Mouse (Mus musculus): ENCODE data around the gene LTO1. TPM values are rescaled to one million over a fixed set of nuclear protein-coding genes. Genes with fewer than 3 reads are reported as not detected.
A peak's percentile ranks its signal among the peaks of the same experiment; 100 is the strongest.

The LTO1 gene
- total and polyA plus RNA-seq, 2 experiments from 2014 or later = 5.5 to 13.6 TPM

- no peak overlapping the region for H3K9ac ChIP-seq (replicated peaks; ENCODE audit: low read depth, low read length)
- TF ChIP-seq EP300 (IDR thresholded peaks at IDR 0.05; ENCODE audit: low read depth) (no peak), CTCF (IDR thresholded peaks at IDR 0.05; ENCODE audit: low read depth) (no peak)
- no peak overlapping the region for H3K4me3 ChIP-seq (ENCODE audit: low read depth, low read length)
- H3K4me2 ChIP-seq (ENCODE audit: low read depth, low read length) = no peak overlapping the region
- ATAC-seq (ENCODE audit: insufficient read depth, low read depth) = no peak
- H3K27me3 ChIP-seq (ENCODE audit: control insufficient read depth, insufficient read depth, low read length) = peaks cover 43% of the 10 kb centered on the region
- DNase-seq (ENCODE audit: low spot score) = no peak
- 80% methylated on average over 2 of the region's 2 CpGs for whole genome bisulfite sequencing
- no peak overlapping the region for H3K27ac ChIP-seq (ENCODE audit: low read depth)
- no peaks in the 10 kb centered on the region for H3K9me3 ChIP-seq (replicated peaks; ENCODE audit: control insufficient read depth, low read length)
- peaks cover 10% of the 10 kb centered on the region for H3K4me1 ChIP-seq (ENCODE audit: control insufficient read depth, insufficient read depth)
- no peaks in the 10 kb centered on the region for H3K36me3 ChIP-seq (replicated peaks; ENCODE audit: control insufficient read depth, insufficient read depth, low read length)
These were observed 23.0 kb upstream of the LTO1 start for GRCm38 (mm10) chr7:144891863-144892262.

GRCm38 (mm10) chr7:144892322-144892721, 22.6 kb upstream of the LTO1 start:
- no peak overlapping the region for H3K4me2 ChIP-seq (ENCODE audit: low read depth, low read length)
- TF ChIP-seq EP300 (IDR thresholded peaks at IDR 0.05; ENCODE audit: low read depth) = no peak
- no peak for TF ChIP-seq CTCF (IDR thresholded peaks at IDR 0.05; ENCODE audit: low read depth)
- no peak overlapping the region for H3K9ac ChIP-seq (replicated peaks; ENCODE audit: low read depth, low read length)
- no peaks in the 10 kb centered on the region for H3K36me3 ChIP-seq (replicated peaks; ENCODE audit: control insufficient read depth, insufficient read depth, low read length)
- H3K27ac ChIP-seq (ENCODE audit: low read depth) = no peak overlapping the region
- ATAC-seq (ENCODE audit: insufficient read depth, low read depth) = no peak
- H3K27me3 ChIP-seq (ENCODE audit: control insufficient read depth, insufficient read depth, low read length) = peaks cover 48% of the 10 kb centered on the region
- H3K4me1 ChIP-seq (ENCODE audit: control insufficient read depth, insufficient read depth) = peaks cover 10% of the 10 kb centered on the region
- no peaks in the 10 kb centered on the region for H3K9me3 ChIP-seq (replicated peaks; ENCODE audit: control insufficient read depth, low read length)
- no peak for DNase-seq (ENCODE audit: low spot score)
- no peak overlapping the region for H3K4me3 ChIP-seq (ENCODE audit: low read depth, low read length)
- WGBS = 47% methylated on average over 6 of the region's 6 CpGs

- Histone ChIP-seq H3K4me3 (ENCODE audit: low read depth, low read length) (no peak overlapping the region), H3K27ac (ENCODE audit: low read depth) (no peak overlapping the region), H3K27me3 (ENCODE audit: control insufficient read depth, insufficient read depth, low read length) (peaks cover 55% of the 10 kb centered on the region), H3K36me3 (replicated peaks; ENCODE audit: control insufficient read depth, insufficient read depth, low read length) (no peaks in the 10 kb centered on the region), H3K4me2 (ENCODE audit: low read depth, low read length) (no peak overlapping the region), H3K4me1 (ENCODE audit: control insufficient read depth, insufficient read depth) (peaks cover 10% of the 10 kb centered on the region), H3K9me3 (replicated peaks; ENCODE audit: control insufficient read depth, low read length) (no peaks in the 10 kb centered on the region), H3K9ac (replicated peaks; ENCODE audit: low read depth, low read length) (no peak overlapping the region)
- DNase-seq (ENCODE audit: low spot score) = no peak
- peak; percentile 47 for TF ChIP-seq CTCF (IDR thresholded peaks at IDR 0.05; ENCODE audit: low read depth)
- no peak for TF ChIP-seq EP300 (IDR thresholded peaks at IDR 0.05; ENCODE audit: low read depth)
- 7% methylated on average over 5 of the region's 5 CpGs for WGBS
- ATAC-seq (ENCODE audit: insufficient read depth, low read depth) = no peak
These were observed 20.7 kb upstream of the LTO1 start for GRCm38 (mm10) chr7:144894191-144894590.

- TF ChIP-seq EP300 (IDR thresholded peaks at IDR 0.05; ENCODE audit: low read depth) = no peak
- no peak for TF ChIP-seq CTCF (IDR thresholded peaks at IDR 0.05; ENCODE audit: low read depth)
- ATAC-seq (ENCODE audit: insufficient read depth, low read depth) = no peak
- DNase-seq (ENCODE audit: low spot score) = no peak
- Histone ChIP-seq H3K27ac (ENCODE audit: low read depth) (no peak overlapping the region), H3K4me2 (ENCODE audit: low read depth, low read length) (no peak overlapping the region), H3K27me3 (ENCODE audit: control insufficient read depth, insufficient read depth, low read length) (peaks cover 57% of the 10 kb centered on the region), H3K4me1 (ENCODE audit: control insufficient read depth, insufficient read depth) (peaks cover 10% of the 10 kb centered on the region), H3K4me3 (ENCODE audit: low read depth, low read length) (no peak overlapping the region), H3K9ac (replicated peaks; ENCODE audit: low read depth, low read length) (no peak overlapping the region), H3K36me3 (replicated peaks; ENCODE audit: control insufficient read depth, insufficient read depth, low read length) (no peaks in the 10 kb centered on the region), H3K9me3 (replicated peaks; ENCODE audit: control insufficient read depth, low read length) (no peaks in the 10 kb centered on the region)
- 3% methylated on average over 4 of the region's 4 CpGs for WGBS
These were observed 20.2 kb upstream of the LTO1 start for GRCm38 (mm10) chr7:144894706-144895105.

- ATAC-seq (ENCODE audit: insufficient read depth, low read depth) (peak; percentile 85), DNase-seq (ENCODE audit: low spot score) (peak; percentile 59)
- Histone ChIP-seq H3K4me1 (ENCODE audit: control insufficient read depth, insufficient read depth) (peaks cover 10% of the 10 kb centered on the region), H3K4me2 (ENCODE audit: low read depth, low read length) (peak overlapping the region; percentile 62), H3K9me3 (replicated peaks; ENCODE audit: control insufficient read depth, low read length) (no peaks in the 10 kb centered on the region), H3K36me3 (replicated peaks; ENCODE audit: control insufficient read depth, insufficient read depth, low read length) (no peaks in the 10 kb centered on the region), H3K27me3 (ENCODE audit: control insufficient read depth, insufficient read depth, low read length) (peaks cover 59% of the 10 kb centered on the region), H3K9ac (replicated peaks; ENCODE audit: low read depth, low read length) (no peak overlapping the region), H3K27ac (ENCODE audit: low read depth) (no peak overlapping the region), H3K4me3 (ENCODE audit: low read depth, low read length) (peak overlapping the region; percentile 38)
- under 1% methylated on average over 37 of the region's 37 CpGs for WGBS
- TF ChIP-seq CTCF (IDR thresholded peaks at IDR 0.05; ENCODE audit: low read depth) = peak; percentile 87
- TF ChIP-seq EP300 (IDR thresholded peaks at IDR 0.05; ENCODE audit: low read depth) = no peak
These were observed 19.4 kb upstream of the LTO1 start for GRCm38 (mm10) chr7:144895305-144896111.

All from heart, postnatal 0 days (tissue).